Mouse (Mus musculus) v-Abl transformed pro-B cells (cell line): Measurements from ENCODE around the gene Tmem268.

Source experiments
- in situ Hi-C, 2 experiments: fragments of 400-800 bp; cut with MboI; formaldehyde crosslinking; loops; one replicate each; pipeline ENCODE4 v1.15.1; 2025; ENCODE audit not compliant: unreplicated experiment in 2 of 2

Tmem268 gene

GRCm38 (mm10) chr4:63553789-63554576 is 4.6 kb upstream of the Tmem268 start:
- in situ Hi-C loops = no loop called here

GRCm38 (mm10) chr4:63554616-63555015 is 4.0 kb upstream of the Tmem268 start:
- in situ Hi-C loops = loop anchor here in 1 of 2 experiments (5.0 kb wide), 1 partner anchor 182 kb away; no protein-coding TSS in a partner anchor

DNA sequence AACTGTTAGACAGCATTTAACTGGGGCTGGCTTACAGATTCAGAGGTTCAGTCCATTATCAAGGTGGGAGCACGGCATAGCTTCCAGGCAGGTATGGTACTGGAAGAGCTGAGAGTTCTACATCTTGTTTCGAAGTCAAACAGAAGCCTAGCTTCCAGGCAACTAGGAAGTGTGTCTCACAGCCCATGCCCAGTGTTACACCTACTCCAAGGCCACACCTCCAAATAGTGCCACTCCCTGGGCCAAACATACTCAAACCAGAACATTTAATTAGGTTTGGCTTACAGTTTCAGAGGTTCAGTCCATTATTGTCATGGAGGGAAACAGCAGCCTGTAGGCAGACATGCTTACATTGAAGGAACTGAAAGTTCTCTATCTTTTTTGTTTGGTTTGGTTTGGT is 3.5 kb upstream of the Tmem268 start:
- in situ Hi-C loops = loop anchor here in 1 of 2 experiments (5.0 kb wide), 1 partner anchor 183 kb away; no protein-coding TSS in a partner anchor

- in situ Hi-C loops = loop anchor here in 1 of 2 experiments (5.0 kb wide), 1 partner anchor 184 kb away; no protein-coding TSS in a partner anchor
Measured at GRCm38 (mm10) chr4:63556665-63557064, 1.9 kb upstream of the Tmem268 start.

- in situ Hi-C loops = loop anchor here in 1 of 2 experiments (5.0 kb wide), 1 partner anchor 185 kb away; no protein-coding TSS in a partner anchor
Measured at GRCm38 (mm10) chr4:63557124-63558059, 1.2 kb upstream of the Tmem268 start.

GRCm38 (mm10) chr4:63559127-63559697 is 631 bp downstream of the Tmem268 start:
- in situ Hi-C loops = loop anchor here in 1 of 2 experiments (5.0 kb wide), 1 partner anchor 187 kb away; no protein-coding TSS in a partner anchor

GRCm38 (mm10) chr4:63560079-63560478 is 1.5 kb downstream of the Tmem268 start:
- in situ Hi-C loops = loop anchor here (5.0 to 10.0 kb wide), 6 partner anchors 48 to 355 kb away; partner anchors contain the start of genes Col27a1 (in 1 of the 2) and Tnfsf8 (in 1 of the 2)

DNA sequence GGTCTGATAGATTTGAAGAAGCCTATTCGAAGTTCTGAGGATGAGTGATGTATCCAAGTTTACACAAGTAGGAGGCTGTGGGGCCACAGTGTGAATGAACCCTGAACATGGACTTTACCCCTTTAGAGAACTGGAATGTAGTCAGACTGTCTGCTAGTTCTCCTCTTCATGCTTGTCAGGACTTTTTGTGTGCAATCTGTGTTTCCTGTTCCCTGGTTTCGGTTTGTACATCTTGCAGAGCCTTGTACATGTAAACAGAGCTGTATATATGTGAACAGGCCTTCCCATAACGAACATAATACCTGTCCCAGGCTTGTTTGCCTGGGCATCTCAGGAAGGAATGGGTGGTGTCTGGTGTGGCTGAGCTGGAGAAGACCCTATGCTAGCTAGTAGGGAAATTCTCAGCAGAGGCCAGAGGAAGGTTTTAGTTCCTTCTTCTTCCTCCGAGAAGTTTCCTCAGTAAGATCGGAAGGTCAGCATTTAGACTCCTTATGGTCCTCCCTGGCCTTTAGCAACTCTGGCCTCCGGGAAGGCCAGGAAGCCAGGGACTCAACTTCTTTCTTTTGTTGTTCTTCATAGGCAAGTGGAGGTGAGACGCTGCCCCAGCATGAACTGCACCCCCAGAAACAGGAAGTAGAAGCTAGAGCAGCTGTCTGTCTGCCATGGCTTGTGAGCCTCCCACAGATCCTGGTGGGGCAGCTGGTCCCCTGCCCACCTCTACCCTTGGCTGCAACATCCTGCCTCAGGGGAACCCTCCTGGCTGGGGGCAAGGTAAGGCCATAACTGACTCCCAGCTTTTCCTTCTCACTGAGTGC is 3.5 kb downstream of the Tmem268 start:
- in situ Hi-C loops = loop anchor here (5.0 to 10.0 kb wide), 6 partner anchors 50 to 357 kb away; partner anchors contain the start of genes Col27a1 (in 1 of the 2) and Tnfsf8 (in 1 of the 2)

DNA sequence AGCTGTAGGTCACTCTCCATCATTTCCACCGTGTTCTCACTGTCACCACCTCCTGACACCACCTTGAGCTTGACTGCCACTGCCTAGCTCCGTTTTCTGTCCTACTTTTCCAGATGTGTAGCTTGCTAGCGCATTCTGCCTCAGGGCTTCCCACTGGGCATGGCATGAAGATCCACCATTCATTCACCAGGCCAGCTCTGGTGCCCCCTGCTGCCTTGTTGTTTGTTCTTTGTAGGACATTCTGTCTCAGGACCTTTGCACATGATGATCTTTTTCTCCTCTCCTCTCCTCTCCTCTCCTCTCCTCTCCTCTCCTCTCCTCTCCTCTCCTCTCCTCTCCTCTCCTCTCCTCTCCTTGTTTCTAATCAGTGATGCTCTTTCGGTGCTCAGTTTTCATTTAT is 4.2 kb downstream of the Tmem268 start:
- in situ Hi-C loops = loop anchor here (5.0 to 10.0 kb wide), 6 partner anchors 50 to 358 kb away; partner anchors contain the start of genes Col27a1 (in 1 of the 2) and Tnfsf8 (in 1 of the 2)

GRCm38 (mm10) chr4:63567712-63568390 is 9.3 kb downstream of the Tmem268 start:
- in situ Hi-C loops = loop anchor here (10.0 kb wide), 3 partner anchors 193 to 363 kb away; partner anchors contain the start of gene Col27a1 (in 1 of the 2)

GRCm38 (mm10) chr4:63569322-63569721 is 10.7 kb downstream of the Tmem268 start:
- in situ Hi-C loops = loop anchor here (10.0 kb wide), 3 partner anchors 195 to 365 kb away; partner anchors contain the start of gene Col27a1 (in 1 of the 2)

DNA sequence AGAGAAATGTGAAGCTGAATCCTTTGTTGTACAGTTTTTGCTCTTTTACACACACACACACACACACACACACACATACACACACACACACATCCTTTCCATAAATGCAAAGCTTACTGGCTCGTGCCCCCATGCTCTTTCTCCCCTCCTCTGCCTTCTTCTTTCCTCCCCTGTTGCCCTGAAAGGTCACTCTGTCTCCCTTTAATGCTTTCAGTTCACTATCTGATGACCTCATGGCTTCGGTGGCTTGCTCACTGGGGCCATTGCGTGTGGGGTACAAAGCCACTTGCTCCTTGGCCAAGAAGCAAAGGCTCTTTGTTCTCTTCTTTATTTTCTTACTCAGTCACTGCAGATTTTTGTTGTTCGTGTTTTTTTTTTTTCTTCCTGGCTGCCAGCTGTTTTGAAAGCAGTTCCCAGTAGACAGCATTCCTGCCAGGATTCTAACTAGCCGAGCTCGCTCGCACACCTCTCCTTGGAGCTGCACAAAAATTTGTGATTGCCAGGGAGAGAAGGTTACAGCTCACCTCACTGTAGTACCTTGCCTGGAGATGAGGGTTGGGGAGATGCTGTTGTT is 11.7 kb downstream of the Tmem268 start:
- in situ Hi-C loops = no loop called here

GRCm38 (mm10) chr4:63572621-63573020 is 14.0 kb downstream of the Tmem268 start:
- in situ Hi-C loops = no loop called here

DNA sequence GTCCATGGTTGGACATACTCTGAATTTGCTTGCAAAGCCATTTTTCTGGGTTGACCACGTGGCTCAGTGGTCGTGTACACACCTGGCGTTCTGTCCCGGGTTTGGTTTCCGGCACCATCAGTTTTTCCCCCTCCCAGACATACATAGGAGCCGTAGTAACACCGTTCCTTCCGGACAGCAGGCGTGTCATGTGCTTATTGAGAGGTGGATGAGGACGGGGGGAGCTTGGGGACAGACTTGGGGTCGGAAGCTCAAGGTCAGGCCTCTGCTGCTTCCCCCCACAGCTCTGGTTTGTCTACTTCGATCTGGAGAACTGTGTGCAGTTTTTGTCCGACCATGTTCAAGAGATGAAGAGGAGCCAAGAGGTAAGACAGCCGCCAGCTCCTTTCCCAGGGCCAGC is 21.1 kb downstream of the Tmem268 start:
- in situ Hi-C loops = no loop called here

- in situ Hi-C loops = no loop called here
Measured at GRCm38 (mm10) chr4:63580078-63580477, 21.5 kb downstream of the Tmem268 start.

- in situ Hi-C loops = no loop called here
Measured at GRCm38 (mm10) chr4:63582580-63582979, 24.0 kb downstream of the Tmem268 start.

DNA sequence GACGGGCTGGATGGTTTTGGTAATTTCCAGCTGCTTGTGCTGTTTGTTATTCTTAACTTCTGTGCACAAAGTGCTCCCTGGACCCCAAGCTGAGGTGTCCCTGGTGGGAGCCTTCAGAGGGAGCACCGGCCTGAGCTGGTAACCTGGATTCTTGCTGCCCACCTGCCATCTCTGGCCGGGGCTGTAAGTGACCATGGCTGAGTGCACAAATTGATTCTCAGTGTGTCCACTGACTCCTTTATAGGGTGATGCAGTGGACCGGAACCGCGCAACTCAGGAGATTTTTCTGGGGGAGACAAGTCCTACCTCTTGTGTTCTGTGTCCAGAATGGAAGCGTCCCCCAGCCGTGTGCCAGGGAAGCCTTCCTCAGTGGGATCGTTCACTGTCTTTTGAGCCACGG is 26.6 kb downstream of the Tmem268 start:
- in situ Hi-C loops = no loop called here

- in situ Hi-C loops = no loop called here
Measured at GRCm38 (mm10) chr4:63586240-63586639, 27.7 kb downstream of the Tmem268 start.
